Mouse (Mus musculus) ES-E14 (cell line): Measurements from ENCODE around the gene Ppil4.

Experiments used
- CHD2 ChIP-seq: IDR thresholded peaks from 2 replicates; pipeline ENCODE4 v1.6.1; 2014; ENCODE audit warnings: mild to moderate bottlenecking, low read depth, low read length, inconsistent platforms
- MAFK ChIP-seq: IDR thresholded peaks from 2 replicates; pipeline ENCODE4 v1.6.1; 2014; ENCODE audit warnings: mild to moderate bottlenecking, low read depth, low read length, inconsistent platforms; ENCODE audit not compliant: insufficient read depth

GRCm38 (mm10) chr10:7775421-7775820 is 17.3 kb upstream of the Ppil4 start:
- TF ChIP-seq CHD2 (no peak), MAFK (no peak)
